Mouse (Mus musculus): ENCODE data around the gene Ranbp10.

Gene Ranbp10

GRCm38 (mm10) chr8:105719637-105720036, 107.5 kb downstream of the Ranbp10 start:
- in situ Hi-C loops (cut with MseI, MboI): loop anchor here in 1 of 2 experiments (5.0 kb wide), 1 partner anchor 33 kb away; no protein-coding TSS in a partner anchor

All from mouse trophoblast stem cell (cell line).